Mouse (Mus musculus) neural tube, embryonic 15.5 days (tissue): ENCODE measurements around the gene Nfatc2. TPM values are rescaled to one million over a fixed set of nuclear protein-coding genes. Genes with fewer than 3 reads are reported as not detected.

Experiments
- ATAC-seq: fragments of 200-750 bp; cut with Nextera tagmentation; 2 replicates; pipeline ENCODE4 v1.8.0; 2017; ENCODE audit warnings: mild to moderate bottlenecking, moderate TSS enrichment, moderate library complexity; ENCODE audit not compliant: low FRiP score
- H3K27ac ChIP-seq: fragments of 300-500 bp; sonication (generic); replicated peaks from 2 replicates; pipeline ENCODE4 v1.5.1; 2015; ENCODE audit warnings: mild to moderate bottlenecking, inconsistent platforms
- H3K27me3 ChIP-seq: fragments of 300-500 bp; sonication (generic); replicated peaks from 2 replicates; pipeline ENCODE4 v1.6.1; 2015; ENCODE audit warnings: inconsistent platforms
- H3K36me3 ChIP-seq: fragments of 300-500 bp; sonication (generic); 2 replicates; pipeline ENCODE4 v1.6.1; 2015; ENCODE audit warnings: inconsistent platforms
- H3K4me1 ChIP-seq: fragments of 300-500 bp; sonication (generic); 2 replicates; pipeline ENCODE4 v1.6.1; 2015; ENCODE audit warnings: inconsistent platforms
- H3K4me2 ChIP-seq: fragments of 300-500 bp; sonication (generic); 2 replicates; pipeline ENCODE4 v1.6.1; 2015; ENCODE audit warnings: inconsistent platforms, mild to moderate bottlenecking, moderate library complexity
- H3K4me3 ChIP-seq: fragments of 300-500 bp; sonication (generic); replicated peaks from 2 replicates; pipeline ENCODE4 v1.5.1; 2015; ENCODE audit warnings: mild to moderate bottlenecking, inconsistent platforms
- H3K9ac ChIP-seq: fragments of 300-500 bp; sonication (generic); replicated peaks from 2 replicates; pipeline ENCODE4 v1.6.1; 2015; ENCODE audit warnings: mild to moderate bottlenecking, inconsistent platforms
- H3K9me3 ChIP-seq: fragments of 300-500 bp; sonication (generic); replicated peaks from 2 replicates; pipeline ENCODE4 v1.6.1; 2016; ENCODE audit warnings: inconsistent platforms
- WGBS: fragments of 180-500 bp; shearing (Covaris S2); methylation state at CpG from one replicate; pipeline ENCODE4 v1.1.7; 2015; ENCODE audit warnings: mixed read lengths; 5-methylcytosine and 5-hydroxymethylcytosine counted together
- polyA plus RNA-seq: library from polyadenylated mRNA; unstranded; fragments of >200 nt; fragmentation: Nextera tagmentation; extraction: Ambion mirVana; gene quantifications from 2 replicates; pipeline ENCODE4 v1.2.1, GENCODE M21; 2015

Gene Nfatc2
- polyA plus RNA-seq, 1 experiment from 2014 or later = 4.8 TPM

- Histone ChIP-seq H3K36me3 (no peaks in the 10 kb centered on the region), H3K4me2 (no peak overlapping the region), H3K4me3 (no peak overlapping the region), H3K9me3 (no peaks in the 10 kb centered on the region), H3K27ac (no peak overlapping the region), H3K27me3 (peaks cover 26% of the 10 kb centered on the region), H3K4me1 (peaks cover 39% of the 10 kb centered on the region), H3K9ac (no peak overlapping the region)
- 88% methylated on average over 12 of the region's 12 CpGs for WGBS
- ATAC-seq = no peak
Measured at GRCm38 (mm10) chr2:168586512-168586911, 14.9 kb downstream of the Nfatc2 start.

DNA sequence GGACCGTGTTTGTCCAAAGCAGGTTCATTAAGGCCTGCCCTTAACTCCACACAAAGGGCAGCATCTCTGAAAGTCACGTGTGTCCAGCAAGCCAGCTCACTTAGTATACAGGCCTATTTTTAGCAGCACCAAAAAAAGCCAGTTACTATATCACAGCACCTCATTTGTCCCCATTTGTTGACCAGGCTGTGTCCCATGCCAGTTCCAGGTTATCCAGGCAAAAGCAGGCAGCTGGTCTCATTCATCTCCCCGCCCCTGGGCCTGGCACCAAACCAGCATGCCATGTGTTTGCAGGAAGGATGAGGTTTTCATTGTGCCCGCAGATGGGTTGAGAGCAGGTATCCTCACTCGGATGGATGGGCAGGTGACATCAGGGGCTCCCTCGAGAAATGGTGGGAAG is 16.6 kb downstream of the Nfatc2 start:
- Histone ChIP-seq H3K27ac (no peak overlapping the region), H3K4me3 (no peak overlapping the region), H3K9me3 (no peaks in the 10 kb centered on the region), H3K36me3 (no peaks in the 10 kb centered on the region), H3K4me2 (no peak overlapping the region), H3K9ac (no peak overlapping the region), H3K27me3 (peaks cover 10% of the 10 kb centered on the region), H3K4me1 (peaks cover 47% of the 10 kb centered on the region)
- no peak for ATAC-seq
- WGBS = 67% methylated on average over 6 of the region's 6 CpGs

GRCm38 (mm10) chr2:168584408-168584807 is 17.0 kb downstream of the Nfatc2 start:
- no peak overlapping the region for H3K27ac ChIP-seq
- no peaks in the 10 kb centered on the region for H3K9me3 ChIP-seq
- WGBS = 62% methylated on average over 8 of the region's 8 CpGs
- no peak overlapping the region for H3K9ac ChIP-seq
- ATAC-seq = no peak
- H3K4me2 ChIP-seq = no peak overlapping the region
- no peak overlapping the region for H3K4me3 ChIP-seq
- H3K27me3 ChIP-seq = peaks cover 7% of the 10 kb centered on the region; the same call in 1 of the 2 replicates
- no peaks in the 10 kb centered on the region for H3K36me3 ChIP-seq
- H3K4me1 ChIP-seq = peaks cover 43% of the 10 kb centered on the region

DNA sequence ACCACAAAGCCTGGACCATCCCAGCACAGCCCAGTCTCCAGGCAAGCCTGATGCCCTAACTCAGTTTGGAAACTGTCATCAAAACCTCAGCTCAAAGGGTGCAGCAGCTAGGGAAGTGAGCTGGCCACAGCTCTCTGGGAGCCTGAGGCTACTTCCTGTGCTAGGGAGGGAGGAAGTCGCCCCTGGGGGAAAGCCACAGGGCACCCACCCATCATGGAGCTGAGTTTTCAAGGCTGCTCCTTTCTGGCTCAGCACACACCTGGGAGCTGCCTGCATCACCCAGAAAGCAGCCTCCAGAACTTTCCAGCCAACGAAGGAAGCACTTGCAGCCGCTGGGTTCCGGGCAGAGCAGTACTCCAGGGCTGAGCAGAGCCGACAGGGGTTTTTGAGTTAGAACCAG is 18.4 kb downstream of the Nfatc2 start:
- Histone ChIP-seq H3K27me3 (0 out of 2 replicates have a peak, but pooled peaks cover 4% of the 10 kb centered on the region), H3K36me3 (no peaks in the 10 kb centered on the region), H3K9ac (no peak overlapping the region), H3K4me3 (no peak overlapping the region), H3K4me2 (no peak overlapping the region), H3K4me1 (peaks cover 30% of the 10 kb centered on the region), H3K27ac (no peak overlapping the region), H3K9me3 (no peaks in the 10 kb centered on the region)
- ATAC-seq = no peak
- 82% methylated on average over 5 of the region's 5 CpGs for WGBS

GRCm38 (mm10) chr2:168581207-168581854 is 20.1 kb downstream of the Nfatc2 start:
- H3K4me1 ChIP-seq = peaks cover 24% of the 10 kb centered on the region
- WGBS = 60% methylated on average over 6 of the region's 6 CpGs
- no peak overlapping the region for H3K9ac ChIP-seq
- 0 out of 2 replicates have a peak, but pooled peaks cover 4% of the 10 kb centered on the region for H3K27me3 ChIP-seq
- no peaks in the 10 kb centered on the region for H3K36me3 ChIP-seq
- no peak for ATAC-seq
- no peak overlapping the region for H3K27ac ChIP-seq
- H3K9me3 ChIP-seq = no peaks in the 10 kb centered on the region
- H3K4me3 ChIP-seq = no peak overlapping the region
- H3K4me2 ChIP-seq = no peak overlapping the region

DNA sequence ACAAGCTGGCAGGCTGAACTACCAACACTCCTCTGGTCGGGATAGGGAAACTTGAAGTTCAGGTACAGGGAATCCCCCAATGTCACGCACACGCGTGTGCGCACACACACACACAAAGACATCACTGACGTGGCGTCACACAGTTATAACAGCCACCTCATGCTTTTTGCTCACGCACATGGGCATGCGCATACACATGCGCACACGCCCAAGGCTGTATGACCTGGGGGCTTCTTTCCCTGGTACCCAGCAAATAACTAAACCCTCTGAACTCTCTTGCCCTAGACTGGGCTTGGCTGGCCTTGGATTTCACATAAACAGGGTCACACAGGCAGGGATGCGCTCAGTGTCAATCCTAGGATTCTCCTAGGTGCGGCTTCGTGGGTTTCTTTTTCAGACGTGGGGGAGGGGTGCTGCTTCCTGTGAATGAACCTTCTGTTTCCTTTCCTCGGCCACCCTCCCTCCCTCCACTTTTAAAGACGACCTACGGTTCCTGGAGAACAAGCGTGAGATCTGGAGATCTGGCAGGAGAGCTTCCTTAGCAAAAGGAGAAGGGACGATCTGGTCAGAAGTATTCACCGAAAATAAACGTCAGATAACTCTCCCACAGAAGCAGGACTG is 21.1 kb downstream of the Nfatc2 start:
- ATAC-seq = no peak
- Histone ChIP-seq H3K27me3 (0 out of 2 replicates have a peak, but pooled peaks cover 4% of the 10 kb centered on the region), H3K9ac (no peak overlapping the region), H3K9me3 (no peaks in the 10 kb centered on the region), H3K36me3 (no peaks in the 10 kb centered on the region), H3K4me2 (no peak overlapping the region), H3K4me1 (peaks cover 24% of the 10 kb centered on the region), H3K27ac (no peak overlapping the region), H3K4me3 (no peak overlapping the region)
- WGBS = 56% methylated on average over 22 of the region's 22 CpGs

- Histone ChIP-seq H3K27me3 (0 out of 2 replicates have a peak, but pooled peaks cover 4% of the 10 kb centered on the region), H3K36me3 (no peaks in the 10 kb centered on the region), H3K9ac (no peak overlapping the region), H3K9me3 (no peaks in the 10 kb centered on the region), H3K4me2 (no peak overlapping the region), H3K27ac (no peak overlapping the region), H3K4me3 (no peak overlapping the region), H3K4me1 (peaks cover 24% of the 10 kb centered on the region)
- WGBS = 84% methylated on average over 15 of the region's 15 CpGs
- no peak for ATAC-seq
Measured at GRCm38 (mm10) chr2:168579601-168580130, 21.8 kb downstream of the Nfatc2 start.

DNA sequence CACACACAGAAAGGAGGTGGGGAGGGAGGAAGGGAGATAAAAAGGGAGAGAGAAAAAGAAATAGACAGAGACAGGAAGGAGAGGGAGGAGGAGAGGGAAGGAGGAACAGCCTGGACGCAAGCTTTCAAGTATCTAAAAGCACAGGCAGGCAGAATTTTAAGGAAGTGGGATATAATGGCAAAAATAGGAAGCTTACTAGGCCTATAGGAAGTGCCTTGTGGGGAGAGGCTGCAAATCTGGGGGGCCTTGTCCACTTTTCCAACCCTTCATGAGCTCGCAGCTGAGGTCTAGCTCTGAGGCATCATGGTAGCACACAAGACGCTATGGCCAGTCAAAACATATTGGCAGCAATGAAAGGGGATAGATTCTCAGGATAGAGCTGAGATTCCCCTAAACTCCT is 22.3 kb downstream of the Nfatc2 start:
- no peak for ATAC-seq
- no peak overlapping the region for H3K9ac ChIP-seq
- no peak overlapping the region for H3K4me2 ChIP-seq
- no peaks in the 10 kb centered on the region for H3K9me3 ChIP-seq
- no peak overlapping the region for H3K4me3 ChIP-seq
- H3K27me3 ChIP-seq = 0 out of 2 replicates have a peak, but pooled peaks cover 4% of the 10 kb centered on the region
- 82% methylated on average over 3 of the region's 3 CpGs for WGBS
- H3K4me1 ChIP-seq = peaks cover 19% of the 10 kb centered on the region
- H3K27ac ChIP-seq = no peak overlapping the region
- H3K36me3 ChIP-seq = no peaks in the 10 kb centered on the region

- no peaks in the 10 kb centered on the region for H3K9me3 ChIP-seq
- H3K4me1 ChIP-seq = peaks cover 17% of the 10 kb centered on the region
- ATAC-seq = no peak
Measured at GRCm38 (mm10) chr2:168578132-168578531, 23.3 kb downstream of the Nfatc2 start.

DNA sequence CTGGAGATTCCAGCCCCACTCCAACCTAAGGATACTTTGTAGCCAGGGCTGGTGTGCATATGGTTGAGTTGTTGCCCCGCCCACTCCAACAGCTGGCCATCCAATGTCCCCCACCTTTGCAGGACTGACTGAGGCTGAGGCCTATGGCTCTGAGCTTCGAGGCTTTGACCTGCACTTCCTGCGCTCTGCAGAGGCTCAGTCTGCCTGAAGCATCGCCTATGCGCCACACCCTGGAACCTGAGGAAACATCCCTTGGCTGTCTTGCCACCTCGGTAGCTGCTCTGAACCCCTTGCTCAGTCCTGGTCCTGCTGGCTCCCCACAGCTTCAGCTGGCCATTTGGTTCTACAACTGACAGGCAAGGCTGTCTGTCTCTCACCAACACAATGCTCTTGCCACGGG is 24.1 kb downstream of the Nfatc2 start:
- Histone ChIP-seq H3K4me3 (no peak overlapping the region), H3K27ac (no peak overlapping the region), H3K4me2 (no peak overlapping the region), H3K27me3 (no peaks in the 10 kb centered on the region), H3K4me1 (peaks cover 17% of the 10 kb centered on the region), H3K36me3 (no peaks in the 10 kb centered on the region), H3K9ac (no peak overlapping the region), H3K9me3 (no peaks in the 10 kb centered on the region)
- WGBS = 81% methylated on average over 7 of the region's 7 CpGs
- no peak for ATAC-seq

More at GRCm38 (mm10) chr2:168578132-168578531, 23.3 kb downstream of the Nfatc2 start:
- Histone ChIP-seq H3K9ac (no peak overlapping the region), H3K4me3 (no peak overlapping the region), H3K4me2 (no peak overlapping the region), H3K27me3 (no peaks in the 10 kb centered on the region), H3K36me3 (no peaks in the 10 kb centered on the region), H3K27ac (no peak overlapping the region)
- WGBS = 71% methylated on average over 9 of the region's 9 CpGs

- Histone ChIP-seq H3K9me3 (no peaks in the 10 kb centered on the region), H3K9ac (no peak overlapping the region), H3K4me2 (no peak overlapping the region), H3K36me3 (no peaks in the 10 kb centered on the region), H3K4me1 (peaks cover 10% of the 10 kb centered on the region), H3K27ac (no peak overlapping the region), H3K27me3 (no peaks in the 10 kb centered on the region), H3K4me3 (no peak overlapping the region)
- ATAC-seq = no peak
- 53% methylated on average over 5 of the region's 5 CpGs for WGBS
Measured at GRCm38 (mm10) chr2:168575834-168576233, 25.6 kb downstream of the Nfatc2 start.

DNA sequence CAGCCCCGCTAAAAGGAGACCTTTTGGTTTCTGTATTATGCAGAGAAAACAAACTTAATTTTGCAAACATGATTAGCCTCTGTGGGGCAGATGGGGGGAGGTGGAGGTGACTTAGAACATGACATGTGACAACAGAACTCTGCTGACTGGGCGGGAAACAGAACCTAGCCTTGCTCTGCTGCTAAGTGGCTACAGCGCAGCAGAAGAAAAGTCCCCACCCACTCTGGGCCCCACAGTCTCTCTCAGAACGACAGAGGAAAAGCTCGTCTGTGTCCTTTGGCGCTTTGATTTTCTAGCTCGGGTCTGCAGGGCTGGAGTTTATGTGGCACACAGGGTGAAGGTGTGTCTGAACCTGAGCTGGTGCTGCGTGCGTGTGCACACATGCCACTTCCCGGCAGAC is 26.5 kb downstream of the Nfatc2 start:
- H3K4me2 ChIP-seq = no peak overlapping the region
- no peaks in the 10 kb centered on the region for H3K9me3 ChIP-seq
- ATAC-seq = no peak
- no peak overlapping the region for H3K9ac ChIP-seq
- H3K27ac ChIP-seq = no peak overlapping the region
- no peak overlapping the region for H3K4me3 ChIP-seq
- H3K36me3 ChIP-seq = no peaks in the 10 kb centered on the region
- 69% methylated on average over 10 of the region's 10 CpGs for WGBS
- H3K4me1 ChIP-seq = peaks cover under 1% of the 10 kb centered on the region; the same call in 1 of the 2 replicates
- H3K27me3 ChIP-seq = no peaks in the 10 kb centered on the region
